Mouse (Mus musculus) liver, adult 2 months (tissue): ENCODE data around the gene Erich3. TPM values are rescaled to one million over a fixed set of nuclear protein-coding genes. Genes with fewer than 3 reads are reported as not detected.

Experiments
- DNase-seq: peaks from one replicate; pipeline ENCODE4 v3.0.0-alpha.2; 2011; ENCODE audit warnings: low read depth, low spot score; ENCODE audit errors: extremely low read depth
- H3K27ac ChIP-seq: fragments of 200-500 bp; replicated peaks from 2 replicates; pipeline ENCODE4 v1.5.1; 2012; ENCODE audit warnings: low read depth, mild to moderate bottlenecking, control low read depth, inconsistent platforms, low read length; ENCODE audit not compliant: insufficient read depth
- H3K27me3 ChIP-seq: fragments of 200-500 bp; 2 replicates; pipeline ENCODE4 v1.6.1; 2012; ENCODE audit warnings: mild to moderate bottlenecking, moderate library complexity, low read length, inconsistent platforms; ENCODE audit not compliant: control insufficient read depth, insufficient read depth
- H3K36me3 ChIP-seq: fragments of 200-500 bp; 2 replicates; pipeline ENCODE4 v1.6.1; 2012; ENCODE audit warnings: low read length, inconsistent platforms; ENCODE audit not compliant: control insufficient read depth, insufficient read depth
- H3K4me1 ChIP-seq: fragments of 200-500 bp; 2 replicates; pipeline ENCODE4 v1.6.1; 2011; ENCODE audit warnings: low read length; ENCODE audit not compliant: control insufficient read depth, insufficient read depth
- H3K4me3 ChIP-seq: fragments of 200-500 bp; 2 replicates; pipeline ENCODE4 v1.5.1; 2011; ENCODE audit warnings: low read depth, mild to moderate bottlenecking, control low read depth, low read length, moderate library complexity; ENCODE audit not compliant: insufficient read depth
- H3K79me2 ChIP-seq: fragments of 200-500 bp; 2 replicates; pipeline ENCODE4 v1.6.1; 2012; ENCODE audit warnings: inconsistent platforms, mild to moderate bottlenecking, low read length, moderate library complexity; ENCODE audit not compliant: control insufficient read depth, insufficient read depth
- H3K9ac ChIP-seq: fragments of 200-500 bp; 2 replicates; pipeline ENCODE4 v1.6.1; 2012; ENCODE audit warnings: low read depth, mild to moderate bottlenecking, control low read depth, inconsistent platforms, low read length
- CTCF ChIP-seq: fragments of 200-500 bp; IDR thresholded peaks from 2 replicates; pipeline ENCODE4 v1.5.1; 2011; ENCODE audit warnings: low read depth, low read length, control low read depth
- POLR2A ChIP-seq: fragments of 200-500 bp; IDR thresholded peaks from 2 replicates; pipeline ENCODE4 v1.6.1; 2011; ENCODE audit warnings: low read length, control low read depth; ENCODE audit not compliant: insufficient read depth; ENCODE audit errors: extremely low read depth
- WGBS: fragments of 180-500 bp; shearing (Covaris S2); methylation state at CpG from one replicate; pipeline ENCODE4 v1.1.7; 2018; 5-methylcytosine and 5-hydroxymethylcytosine counted together
- polyA plus RNA-seq: library from polyadenylated mRNA; depleted of rRNA; stranded (reverse); fragments of >200 nt; gene quantifications from 2 replicates; pipeline ENCODE4 v1.2.3, GENCODE M21; 2012
- total RNA-seq: library from RNA; depleted of rRNA; stranded (reverse); fragments of >200 nt; gene quantifications from 2 replicates; pipeline ENCODE4 v1.2.3, GENCODE M21; 2014

Gene Erich3
- total and polyA plus RNA-seq, 2 experiments = 0.09 TPM; not detected in 1

DNA sequence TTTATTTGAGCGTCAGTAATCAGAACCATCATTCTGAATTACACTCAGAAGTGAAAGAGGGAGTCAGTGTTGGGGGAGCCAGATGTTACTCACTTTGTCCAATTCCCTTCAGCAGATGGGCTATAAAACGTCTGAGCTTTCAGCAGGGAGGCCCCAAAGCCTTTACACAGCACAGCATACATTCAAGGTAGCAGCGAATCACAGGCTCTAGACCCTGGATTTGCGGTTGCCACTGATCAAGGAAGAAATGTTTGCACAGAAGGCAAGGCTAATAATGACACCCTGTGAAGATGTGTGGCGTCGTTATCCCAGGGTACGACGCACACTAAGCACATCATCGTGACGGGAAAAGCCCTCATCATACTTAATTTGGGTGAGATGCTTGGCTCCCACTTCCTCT lies 67.8 kb downstream of the Erich3 start:
- no peak for DNase-seq
- 87% methylated on average over 10 of the region's 10 CpGs for WGBS
- no peak overlapping the region for H3K27ac ChIP-seq
- H3K79me2 ChIP-seq = no peaks in the 10 kb centered on the region
- H3K4me1 ChIP-seq = no peaks in the 10 kb centered on the region
- no peak overlapping the region for H3K9ac ChIP-seq
- no peak for TF ChIP-seq CTCF
- H3K27me3 ChIP-seq = no peaks in the 10 kb centered on the region
- no peaks in the 10 kb centered on the region for H3K36me3 ChIP-seq
- no peak overlapping the region for H3K4me3 ChIP-seq

- H3K79me2 ChIP-seq = no peaks in the 10 kb centered on the region
- TF ChIP-seq POLR2A = no peak
- no peak for TF ChIP-seq CTCF
- H3K27ac ChIP-seq = no peak overlapping the region
- no peaks in the 10 kb centered on the region for H3K27me3 ChIP-seq
- H3K36me3 ChIP-seq = no peaks in the 10 kb centered on the region
- H3K4me3 ChIP-seq = no peak overlapping the region
- H3K4me1 ChIP-seq = no peaks in the 10 kb centered on the region
- H3K9ac ChIP-seq = no peak overlapping the region
- DNase-seq = peak; percentile 68
- 51% methylated on average over 5 of the region's 5 CpGs for WGBS
Measured at GRCm38 (mm10) chr3:154741496-154741895, 77.8 kb downstream of the Erich3 start.

DNA sequence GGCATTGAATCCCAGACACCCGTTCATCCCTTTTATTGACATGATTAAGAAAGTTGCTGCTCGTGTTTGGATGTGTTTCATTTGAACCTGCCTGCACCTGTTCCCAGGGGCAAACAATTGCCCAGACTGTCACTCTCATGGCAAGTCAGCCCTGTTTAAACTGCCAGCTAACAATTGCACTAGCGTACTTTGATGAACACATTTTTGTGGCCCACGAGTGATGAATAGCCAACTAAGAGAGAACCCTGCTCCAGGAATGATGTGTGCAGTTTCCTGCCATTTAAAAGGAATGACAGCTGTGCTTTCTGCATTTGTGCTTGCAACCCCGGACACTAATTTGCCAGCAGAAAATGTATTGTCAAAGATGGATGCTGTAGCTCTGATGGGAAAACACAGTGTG lies 79.3 kb downstream of the Erich3 start:
- H3K4me1 ChIP-seq = no peaks in the 10 kb centered on the region
- WGBS = 82% methylated on average over 5 of the region's 5 CpGs
- H3K27me3 ChIP-seq = no peaks in the 10 kb centered on the region
- TF ChIP-seq POLR2A (no peak), CTCF (no peak)
- no peaks in the 10 kb centered on the region for H3K36me3 ChIP-seq
- H3K27ac ChIP-seq = no peak overlapping the region
- H3K9ac ChIP-seq = no peak overlapping the region
- no peak for DNase-seq
- H3K79me2 ChIP-seq = no peaks in the 10 kb centered on the region
- no peak overlapping the region for H3K4me3 ChIP-seq

- 88% methylated on average over 2 of the region's 2 CpGs for WGBS
- H3K4me3 ChIP-seq = no peak overlapping the region
- no peaks in the 10 kb centered on the region for H3K27me3 ChIP-seq
- no peak overlapping the region for H3K27ac ChIP-seq
- no peaks in the 10 kb centered on the region for H3K4me1 ChIP-seq
- H3K79me2 ChIP-seq = no peaks in the 10 kb centered on the region
- TF ChIP-seq POLR2A (no peak), CTCF (no peak)
- no peak for DNase-seq
- no peak overlapping the region for H3K9ac ChIP-seq
- H3K36me3 ChIP-seq = no peaks in the 10 kb centered on the region
Measured at GRCm38 (mm10) chr3:154744317-154744716, 80.7 kb downstream of the Erich3 start.

DNA sequence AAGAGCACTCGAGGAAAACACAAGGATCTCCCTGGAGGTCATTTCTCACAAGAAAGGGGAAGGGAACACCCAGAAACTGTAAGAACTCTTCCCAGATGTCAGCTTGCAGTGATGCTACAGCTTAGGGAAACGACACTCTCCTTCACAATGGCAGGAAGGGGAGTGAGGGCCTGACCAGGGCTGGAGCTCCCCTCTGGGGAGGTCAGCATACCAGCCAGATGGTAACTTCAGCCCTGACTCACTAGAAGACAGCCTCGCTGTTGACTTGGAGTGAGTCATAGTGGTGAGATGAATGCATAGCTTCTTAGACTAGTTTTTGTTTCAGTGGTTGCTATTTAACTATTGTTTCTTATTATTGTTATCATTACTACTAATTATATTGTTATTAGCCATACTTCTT lies 90.8 kb downstream of the Erich3 start:
- H3K27ac ChIP-seq = no peak overlapping the region
- H3K79me2 ChIP-seq = no peaks in the 10 kb centered on the region
- H3K4me1 ChIP-seq = no peaks in the 10 kb centered on the region
- TF ChIP-seq POLR2A = no peak
- TF ChIP-seq CTCF = no peak
- H3K36me3 ChIP-seq = no peaks in the 10 kb centered on the region
- no peaks in the 10 kb centered on the region for H3K27me3 ChIP-seq
- DNase-seq = no peak
- H3K9ac ChIP-seq = no peak overlapping the region
- no peak overlapping the region for H3K4me3 ChIP-seq
- WGBS = 52% methylated on average over 3 of the region's 3 CpGs

- Histone ChIP-seq H3K4me1 (no peaks in the 10 kb centered on the region), H3K27me3 (no peaks in the 10 kb centered on the region), H3K27ac (no peak overlapping the region), H3K4me3 (no peak overlapping the region), H3K79me2 (no peaks in the 10 kb centered on the region), H3K9ac (no peak overlapping the region), H3K36me3 (no peaks in the 10 kb centered on the region)
- 86% methylated on average over 3 of the region's 3 CpGs for WGBS
- DNase-seq = no peak
- no peak for TF ChIP-seq POLR2A
- TF ChIP-seq CTCF = no peak
Measured at GRCm38 (mm10) chr3:154755225-154755624, 91.6 kb downstream of the Erich3 start.
